Mouse (Mus musculus) right cerebral cortex, postnatal 36 days (tissue): ENCODE measurements around the gene Phox2b.

ENCODE experiments used
- DNase-seq, 2 experiments: peaks; one replicate each; pipeline ENCODE4 v3.0.0; 2022; ENCODE audit warnings: low spot score in 2 of 2, mixed read lengths in 1 of 2

Phox2b gene

GRCm38 (mm10) chr5:67091766-67092165 lies 7.3 kb downstream of the Phox2b start:
- no peak for DNase-seq

DNA sequence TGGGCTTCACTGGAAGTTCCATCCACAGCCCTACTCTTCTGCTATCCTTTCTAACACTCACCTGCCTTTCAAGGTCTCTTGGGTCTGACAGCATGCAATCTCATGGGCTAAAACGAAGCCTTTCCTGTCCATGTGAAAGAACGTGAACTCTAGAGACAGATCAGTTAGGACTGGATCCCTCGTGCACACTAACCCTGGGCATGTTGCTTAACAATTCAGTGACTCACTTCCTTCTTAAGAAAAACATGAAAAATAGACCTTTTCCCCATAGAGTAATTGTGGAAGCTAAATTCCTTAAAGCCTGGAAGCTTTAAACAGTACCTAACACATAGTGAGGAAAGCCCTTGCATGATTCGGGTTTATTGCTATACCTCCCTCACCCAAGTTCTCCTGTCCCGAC lies 8.2 kb downstream of the Phox2b start:
- DNase-seq: no peak

DNA sequence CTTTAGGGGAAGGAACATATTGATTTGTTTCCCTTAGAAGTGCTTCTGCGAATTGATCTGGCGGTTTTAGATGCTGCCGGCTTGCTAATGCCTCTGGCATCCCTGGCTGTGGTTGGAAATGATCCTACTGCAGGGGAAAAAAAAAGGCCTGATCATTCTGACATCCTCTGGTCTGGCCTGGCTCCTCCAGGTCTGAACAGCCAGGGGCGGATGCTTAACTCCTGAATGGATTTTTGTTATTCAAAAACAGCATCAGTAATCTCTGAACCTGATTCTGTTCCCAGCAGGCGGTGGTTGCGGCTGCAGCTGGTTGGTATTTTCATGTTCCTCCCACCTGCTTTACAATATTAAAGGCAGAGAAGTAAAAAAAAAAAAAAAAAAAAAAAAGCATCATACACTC lies 16.0 kb downstream of the Phox2b start:
- no peak for DNase-seq

GRCm38 (mm10) chr5:67063596-67063995 lies 35.5 kb downstream of the Phox2b start:
- DNase-seq: no peak

DNA sequence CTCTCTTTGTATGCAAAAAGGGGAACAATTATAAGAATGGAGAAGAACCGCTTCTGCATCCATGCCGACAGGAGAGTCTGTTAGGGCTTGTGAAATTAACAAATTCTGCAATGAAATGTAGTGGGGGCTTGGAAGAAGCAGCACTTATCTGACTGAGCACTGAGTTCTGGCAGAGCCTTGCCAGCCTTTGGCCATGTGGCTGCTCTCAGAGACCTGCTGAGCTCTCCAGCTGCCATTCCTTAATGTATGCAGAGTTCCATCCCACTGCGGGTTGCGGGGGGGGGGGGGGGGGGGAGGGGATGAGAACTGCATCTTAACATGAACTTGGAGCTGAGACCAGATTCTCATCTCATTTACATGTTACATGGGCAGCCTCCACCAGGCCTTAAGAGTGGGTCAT lies 38.6 kb downstream of the Phox2b start:
- no peak for DNase-seq

DNA sequence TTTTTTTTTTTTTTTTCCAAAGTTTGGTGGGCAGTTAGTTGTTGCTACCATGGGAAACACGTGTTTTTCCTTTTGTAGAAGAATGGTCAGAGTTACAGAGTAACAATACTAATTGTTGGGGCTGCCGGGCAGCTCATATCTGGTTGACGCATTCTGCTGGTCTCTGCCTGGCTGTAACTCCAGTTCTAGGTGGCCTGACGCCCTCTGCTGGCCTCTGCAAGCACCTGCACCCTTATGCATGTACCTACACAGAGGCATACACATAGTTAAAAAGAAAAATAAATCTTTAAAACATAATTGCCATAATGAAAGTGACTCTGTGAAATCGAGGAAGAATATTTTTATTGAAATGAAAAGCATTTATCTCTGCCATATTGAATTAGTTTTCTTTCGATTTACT lies 41.3 kb downstream of the Phox2b start:
- DNase-seq: no peak

GRCm38 (mm10) chr5:67048003-67048402 lies 51.1 kb downstream of the Phox2b start:
- DNase-seq: no peak
